Mouse (Mus musculus): ENCODE data around the gene Ccdc113.

Gene Ccdc113

GRCm38 (mm10) chr8:95533584-95534387 is at the start of gene Ccdc113:
Ccdc113 (plus strand) TSS chr8:95534085.
- peak; percentile 46 for DNase-seq (ENCODE audit: low read depth, low spot score)

- DNase-seq (ENCODE audit: low read depth, low spot score): no peak
Observed at GRCm38 (mm10) chr8:95487800-95488697, 45.8 kb upstream of the Ccdc113 start.

- DNase-seq (ENCODE audit: low read depth, low spot score): no peak
Observed at GRCm38 (mm10) chr8:95488698-95489332, 45.1 kb upstream of the Ccdc113 start.

GRCm38 (mm10) chr8:95490006-95490405 is 43.9 kb upstream of the Ccdc113 start, which contains the start of gene Csnk2a2:
Csnk2a2 (minus strand) TSS chr8:95490039.
- no peak for DNase-seq (ENCODE audit: low read depth, low spot score)

GRCm38 (mm10) chr8:95492057-95492456 is 41.8 kb upstream of the Ccdc113 start:
- no peak for DNase-seq (ENCODE audit: low read depth, low spot score)

GRCm38 (mm10) chr8:95495444-95495843 is 38.4 kb upstream of the Ccdc113 start:
- no peak for DNase-seq (ENCODE audit: low read depth, low spot score)

GRCm38 (mm10) chr8:95496420-95496819 is 37.5 kb upstream of the Ccdc113 start:
- DNase-seq (ENCODE audit: low read depth, low spot score): no peak

GRCm38 (mm10) chr8:95497821-95498220 is 36.1 kb upstream of the Ccdc113 start:
- no peak for DNase-seq (ENCODE audit: low read depth, low spot score)

GRCm38 (mm10) chr8:95499266-95500064 is 34.4 kb upstream of the Ccdc113 start:
- no peak for DNase-seq (ENCODE audit: low read depth, low spot score)

GRCm38 (mm10) chr8:95500436-95500835 is 33.4 kb upstream of the Ccdc113 start:
- no peak for DNase-seq (ENCODE audit: low read depth, low spot score)

- DNase-seq (ENCODE audit: low read depth, low spot score): no peak
Observed at GRCm38 (mm10) chr8:95502431-95502830, 31.5 kb upstream of the Ccdc113 start.

- no peak for DNase-seq (ENCODE audit: low read depth, low spot score)
Observed at GRCm38 (mm10) chr8:95504835-95505234, 29.1 kb upstream of the Ccdc113 start.

- DNase-seq (ENCODE audit: low read depth, low spot score): peak; percentile 85
Observed at GRCm38 (mm10) chr8:95505606-95506005, 28.3 kb upstream of the Ccdc113 start.

- DNase-seq (ENCODE audit: low read depth, low spot score): no peak
Observed at GRCm38 (mm10) chr8:95506245-95506644, 27.6 kb upstream of the Ccdc113 start.

- no peak for DNase-seq (ENCODE audit: low read depth, low spot score)
Observed at GRCm38 (mm10) chr8:95512257-95512656, 21.6 kb upstream of the Ccdc113 start.

- no peak for DNase-seq (ENCODE audit: low read depth, low spot score)
Observed at GRCm38 (mm10) chr8:95513219-95513618, 20.7 kb upstream of the Ccdc113 start.

GRCm38 (mm10) chr8:95516928-95517327 is 17.0 kb upstream of the Ccdc113 start:
- peak; percentile 67 for DNase-seq (ENCODE audit: low read depth, low spot score)

- no peak for DNase-seq (ENCODE audit: low read depth, low spot score)
Observed at GRCm38 (mm10) chr8:95523991-95524390, 9.9 kb upstream of the Ccdc113 start.

GRCm38 (mm10) chr8:95528194-95528593 is 5.7 kb upstream of the Ccdc113 start:
- DNase-seq (ENCODE audit: low read depth, low spot score): no peak

- DNase-seq (ENCODE audit: low read depth, low spot score): no peak
Observed at GRCm38 (mm10) chr8:95528750-95529310, 5.1 kb upstream of the Ccdc113 start.

GRCm38 (mm10) chr8:95532206-95532605 is 1.7 kb upstream of the Ccdc113 start:
- no peak for DNase-seq (ENCODE audit: low read depth, low spot score)
